Mouse (Mus musculus) olfactory bulb, adult 2 months (tissue): ENCODE measurements around the gene Ociad2. TPM values are rescaled to one million over a fixed set of nuclear protein-coding genes. Genes with fewer than 3 reads are reported as not detected.

Experiments
- H3K27ac ChIP-seq: fragments of 200-500 bp; 2 replicates; pipeline ENCODE4 v1.5.1; 2012; ENCODE audit warnings: low read depth, low read length; ENCODE audit not compliant: insufficient read depth
- H3K4me1 ChIP-seq: fragments of 200-500 bp; 2 replicates; pipeline ENCODE4 v1.6.1; 2012; ENCODE audit warnings: low read length; ENCODE audit not compliant: control insufficient read depth, insufficient read depth
- H3K4me3 ChIP-seq: fragments of 200-500 bp; 2 replicates; pipeline ENCODE4 v1.5.1; 2012; ENCODE audit warnings: mild to moderate bottlenecking, low read depth, low read length, moderate library complexity; ENCODE audit not compliant: insufficient read depth
- CTCF ChIP-seq: fragments of 200-500 bp; IDR thresholded peaks from 2 replicates; pipeline ENCODE4 v1.5.1; 2012; ENCODE audit warnings: low read depth, mild to moderate bottlenecking, low read length, moderate library complexity; ENCODE audit not compliant: insufficient read depth
- POLR2A ChIP-seq: fragments of 200-500 bp; IDR thresholded peaks from 2 replicates; pipeline ENCODE4 v1.6.1; 2012; ENCODE audit warnings: mild to moderate bottlenecking, low read depth, low read length, moderate library complexity; ENCODE audit not compliant: insufficient read depth
- WGBS: fragments of 180-500 bp; shearing (Covaris S2); methylation state at CpG from one replicate; pipeline ENCODE4 v1.1.7; 2018; 5-methylcytosine and 5-hydroxymethylcytosine counted together
- polyA plus RNA-seq: library from polyadenylated mRNA; stranded (reverse); fragments of >200 nt; gene quantifications from 2 replicates; pipeline ENCODE4 v1.2.4, GENCODE M21; 2012; ENCODE audit warnings: low replicate concordance; ENCODE audit not compliant: missing spikeins, insufficient read depth, insufficient read length

The Ociad2 gene
- 451 TPM in 1 of 2 replicates, not detected in the other for polyA plus RNA-seq

DNA sequence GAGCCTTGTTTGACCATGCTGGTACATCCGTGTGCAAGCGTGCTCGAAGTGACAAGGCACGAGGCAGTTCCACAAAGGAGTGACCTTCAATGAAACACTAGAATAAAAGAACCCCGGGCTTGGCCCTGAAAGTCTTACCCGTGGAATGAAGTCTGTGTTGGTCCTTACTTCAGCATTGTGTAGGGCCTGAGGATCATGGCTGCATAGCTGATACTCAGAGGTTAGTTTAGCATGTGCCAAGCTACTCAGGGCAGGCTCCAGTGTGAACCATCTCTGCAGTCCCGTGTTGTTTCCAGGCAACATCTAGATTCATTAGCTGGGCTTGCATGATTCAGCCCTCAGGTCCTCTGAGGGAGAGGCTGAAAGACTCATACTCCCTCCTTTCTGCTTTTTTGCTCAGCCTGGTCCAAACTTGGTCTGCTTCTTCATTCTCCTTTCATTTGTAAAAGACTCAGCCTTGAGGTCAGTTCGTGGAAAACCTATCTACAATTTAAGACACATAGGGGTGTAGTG, at the start of gene Ociad2:
Gene Ociad2, minus strand, starts transcription at position 306 of the 513 bp plus-strand sequence.
- Histone ChIP-seq H3K4me1 (peaks cover 38% of the 10 kb centered on the region), H3K27ac (peak within 1 kb of the TSS; percentile 90), H3K4me3 (no peak within 1 kb of the TSS)
- no peak for TF ChIP-seq CTCF
- TF ChIP-seq POLR2A = no peak
- WGBS = 56% methylated on average over 8 of the region's 8 CpGs

- H3K4me1 ChIP-seq = no peaks in the 10 kb centered on the region
- 52% methylated on average over 4 of the region's 4 CpGs for WGBS
- H3K27ac ChIP-seq = no peak overlapping the region
- no peak overlapping the region for H3K4me3 ChIP-seq
- TF ChIP-seq POLR2A (no peak), CTCF (no peak)
Measured at GRCm38 (mm10) chr5:73383647-73383970, 42.8 kb upstream of the Ociad2 start.

GRCm38 (mm10) chr5:73382737-73383646, 42.2 kb upstream of the Ociad2 start:
- TF ChIP-seq CTCF (no peak), POLR2A (no peak)
- H3K4me1 ChIP-seq = no peaks in the 10 kb centered on the region
- H3K27ac ChIP-seq = no peak overlapping the region
- WGBS = 27% methylated on average over 3 of the region's 3 CpGs
- H3K4me3 ChIP-seq = no peak overlapping the region

GRCm38 (mm10) chr5:73381976-73382540, 41.2 kb upstream of the Ociad2 start:
- WGBS = 85% methylated on average over 9 of the region's 9 CpGs

GRCm38 (mm10) chr5:73381510-73381909, 40.7 kb upstream of the Ociad2 start:
- Histone ChIP-seq H3K4me3 (no peak overlapping the region), H3K27ac (no peak overlapping the region)

More at GRCm38 (mm10) chr5:73381976-73382540, 41.2 kb upstream of the Ociad2 start:
- Histone ChIP-seq H3K27ac (no peak overlapping the region), H3K4me3 (no peak overlapping the region), H3K4me1 (no peaks in the 10 kb centered on the region)
- TF ChIP-seq CTCF = no peak

DNA sequence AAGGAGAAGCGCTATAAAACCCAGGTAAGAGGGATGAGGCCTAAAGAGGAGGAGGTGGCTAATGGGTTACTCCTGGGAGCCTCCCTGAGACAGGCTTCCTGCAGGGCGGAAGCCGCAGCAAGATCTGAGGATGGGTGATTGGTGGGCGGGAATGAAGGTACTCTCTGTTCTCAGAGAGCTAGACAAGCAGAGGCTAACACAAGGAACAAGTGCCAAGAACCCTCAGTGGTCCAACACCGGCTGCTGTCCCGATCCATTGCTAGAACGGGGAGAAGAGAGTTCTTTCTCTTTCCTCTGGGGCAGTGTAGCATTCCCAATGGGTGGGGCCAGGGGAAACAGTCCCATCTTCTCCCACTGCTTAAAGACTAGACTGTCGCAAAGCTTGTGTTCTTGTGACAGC, 40.0 kb upstream of the Ociad2 start:
- no peak for TF ChIP-seq CTCF
- TF ChIP-seq POLR2A = no peak
- Histone ChIP-seq H3K4me1 (no peaks in the 10 kb centered on the region), H3K4me3 (no peak overlapping the region), H3K27ac (no peak overlapping the region)
- WGBS = 62% methylated on average over 8 of the region's 8 CpGs

More at GRCm38 (mm10) chr5:73381510-73381909, 40.7 kb upstream of the Ociad2 start:
- H3K4me1 ChIP-seq = no peaks in the 10 kb centered on the region
- 81% methylated on average over 7 of the region's 7 CpGs for WGBS
- no peak for TF ChIP-seq CTCF
- no peak for TF ChIP-seq POLR2A

- WGBS = 33% methylated on average over 3 of the region's 3 CpGs
- TF ChIP-seq POLR2A = no peak
- no peak for TF ChIP-seq CTCF
- Histone ChIP-seq H3K4me3 (no peak overlapping the region), H3K27ac (no peak overlapping the region), H3K4me1 (no peaks in the 10 kb centered on the region)
Measured at GRCm38 (mm10) chr5:73379908-73380307, 39.1 kb upstream of the Ociad2 start.

- Histone ChIP-seq H3K27ac (no peak overlapping the region), H3K4me1 (peaks cover 13% of the 10 kb centered on the region), H3K4me3 (no peak overlapping the region)
- TF ChIP-seq CTCF (no peak), POLR2A (no peak)
- WGBS = 94% methylated on average over 7 of the region's 7 CpGs
Measured at GRCm38 (mm10) chr5:73376491-73376890, 35.7 kb upstream of the Ociad2 start.

- WGBS = 75% methylated on average over 9 of the region's 9 CpGs
- TF ChIP-seq CTCF = no peak
- no peak for TF ChIP-seq POLR2A
- Histone ChIP-seq H3K27ac (no peak overlapping the region), H3K4me3 (no peak overlapping the region), H3K4me1 (peaks cover 15% of the 10 kb centered on the region)
Measured at GRCm38 (mm10) chr5:73376041-73376440, 35.2 kb upstream of the Ociad2 start.
